Mouse (Mus musculus) frontal cortex, postnatal 14 days (tissue): ENCODE measurements around the gene Sipa1l1.
"Not testable (repeated sequence)": the region's sequence is repeated elsewhere in the genome, so short reads cannot be mapped to it uniquely, and the experiment has no call there.

Source experiments
- DNase-seq, 2 experiments: peaks; one replicate each; pipeline ENCODE4 v3.0.0; 2022; ENCODE audit warnings: low spot score in 2 of 2

Gene Sipa1l1

GRCm38 (mm10) chr12:82175709-82176108, 6.6 kb downstream of the Sipa1l1 start:
- DNase-seq: no peak

GRCm38 (mm10) chr12:82178636-82179035, 9.5 kb downstream of the Sipa1l1 start:
- no peak for DNase-seq

- DNase-seq: no peak
Observed at GRCm38 (mm10) chr12:82179626-82180025, 10.5 kb downstream of the Sipa1l1 start.

- not testable (repeated sequence) for DNase-seq
Observed at GRCm38 (mm10) chr12:82186156-82186555, 17.0 kb downstream of the Sipa1l1 start.

GRCm38 (mm10) chr12:82186740-82187139, 17.6 kb downstream of the Sipa1l1 start:
- DNase-seq: no peak

- no peak for DNase-seq
Observed at GRCm38 (mm10) chr12:82187178-82187839, 18.2 kb downstream of the Sipa1l1 start.

- DNase-seq: no peak
Observed at GRCm38 (mm10) chr12:82188321-82189075, 19.4 kb downstream of the Sipa1l1 start.

- no peak for DNase-seq
Observed at GRCm38 (mm10) chr12:82189076-82189675, 20.1 kb downstream of the Sipa1l1 start.

- DNase-seq: no peak
Observed at GRCm38 (mm10) chr12:82189715-82190581, 20.8 kb downstream of the Sipa1l1 start.

- no peak for DNase-seq
Observed at GRCm38 (mm10) chr12:82190582-82190965, 21.5 kb downstream of the Sipa1l1 start.

- DNase-seq: no peak
Observed at GRCm38 (mm10) chr12:82191686-82192085, 22.6 kb downstream of the Sipa1l1 start.

GRCm38 (mm10) chr12:82192641-82193054, 23.5 kb downstream of the Sipa1l1 start:
- DNase-seq: no peak

GRCm38 (mm10) chr12:82193476-82193875, 24.4 kb downstream of the Sipa1l1 start:
- DNase-seq: no peak

GRCm38 (mm10) chr12:82194919-82195318, 25.8 kb downstream of the Sipa1l1 start:
- no peak for DNase-seq

GRCm38 (mm10) chr12:82196213-82196612, 27.1 kb downstream of the Sipa1l1 start:
- DNase-seq: no peak

GRCm38 (mm10) chr12:82196615-82197146, 27.6 kb downstream of the Sipa1l1 start:
- DNase-seq: no peak

GRCm38 (mm10) chr12:82197207-82197606, 28.1 kb downstream of the Sipa1l1 start:
- no peak for DNase-seq

GRCm38 (mm10) chr12:82199286-82199685, 30.2 kb downstream of the Sipa1l1 start:
- DNase-seq: no peak

- no peak for DNase-seq
Observed at GRCm38 (mm10) chr12:82204106-82204505, 35.0 kb downstream of the Sipa1l1 start.

- no peak for DNase-seq
Observed at GRCm38 (mm10) chr12:82206857-82207647, 37.9 kb downstream of the Sipa1l1 start.

- no peak for DNase-seq
Observed at GRCm38 (mm10) chr12:82208046-82208445, 38.9 kb downstream of the Sipa1l1 start.
